Mouse (Mus musculus): ENCODE results near the gene Loxl1.
"Not testable (repeated sequence)": the region's sequence is repeated elsewhere in the genome, so short reads cannot be mapped to it uniquely, and the experiment has no call there.

Gene Loxl1

GRCm38 (mm10) chr9:58275797-58276196 is 37.2 kb downstream of the Loxl1 start:
- no peak for DNase-seq

- peak; percentile 57 to 86 for DNase-seq
Measured at GRCm38 (mm10) chr9:58275115-58275774, 37.7 kb downstream of the Loxl1 start.

- DNase-seq = no peak
Measured at GRCm38 (mm10) chr9:58274626-58275025, 38.4 kb downstream of the Loxl1 start.

GRCm38 (mm10) chr9:58274101-58274604 is 38.8 kb downstream of the Loxl1 start:
- DNase-seq = no peak

- DNase-seq = peak in 1 of 2 experiments; percentile 52
Measured at GRCm38 (mm10) chr9:58272855-58273254, 40.1 kb downstream of the Loxl1 start.

- DNase-seq = no peak
Measured at GRCm38 (mm10) chr9:58272068-58272541, 40.9 kb downstream of the Loxl1 start.

GRCm38 (mm10) chr9:58271551-58271950 is 41.4 kb downstream of the Loxl1 start:
- not testable (repeated sequence) for DNase-seq

- no peak for DNase-seq
Measured at GRCm38 (mm10) chr9:58271109-58271508, 41.9 kb downstream of the Loxl1 start.

GRCm38 (mm10) chr9:58270081-58270480 is 42.9 kb downstream of the Loxl1 start:
- no peak for DNase-seq

GRCm38 (mm10) chr9:58268384-58269313 is 44.3 kb downstream of the Loxl1 start:
- peak; percentile 64 to 83 for DNase-seq

GRCm38 (mm10) chr9:58267046-58267445 is 45.9 kb downstream of the Loxl1 start:
- no peak for DNase-seq

GRCm38 (mm10) chr9:58266571-58267011 is 46.4 kb downstream of the Loxl1 start:
- DNase-seq = peak in 1 of 2 experiments; percentile 36

GRCm38 (mm10) chr9:58265368-58265767 is 47.6 kb downstream of the Loxl1 start:
- no peak for DNase-seq

GRCm38 (mm10) chr9:58262507-58262906 is 50.5 kb downstream of the Loxl1 start:
- no peak for DNase-seq

- no peak for DNase-seq
Measured at GRCm38 (mm10) chr9:58255704-58256685, 57.0 kb downstream of the Loxl1 start.

GRCm38 (mm10) chr9:58255105-58255504 is 57.9 kb downstream of the Loxl1 start:
- DNase-seq = no peak

- not testable (repeated sequence) for DNase-seq
Measured at GRCm38 (mm10) chr9:58253805-58254122, 59.2 kb downstream of the Loxl1 start.

- peak; percentile 97 to 98 for DNase-seq
Measured at GRCm38 (mm10) chr9:58253033-58253804, 59.8 kb downstream of the Loxl1 start, which contains the start of gene Stoml1. Gene Stoml1 (plus strand): TSS chr9:58253164.

- not testable (repeated sequence) for DNase-seq
Measured at GRCm38 (mm10) chr9:58250730-58251129, 62.3 kb downstream of the Loxl1 start.

GRCm38 (mm10) chr9:58250322-58250721 is 62.7 kb downstream of the Loxl1 start:
- DNase-seq = no peak

GRCm38 (mm10) chr9:58249592-58250192 is 63.3 kb downstream of the Loxl1 start, which contains the start of gene Pml:
Gene Pml (minus strand): TSS chr9:58249786.
- DNase-seq = peak; percentile 87 to 91

Data from kidney, postnatal 25 days (tissue).